Mouse (Mus musculus) stomach, embryonic 16.5 days (tissue): Measurements from ENCODE around the gene Prrc2b. TPM values are rescaled to one million over a fixed set of nuclear protein-coding genes. Genes with fewer than 3 reads are reported as not detected.
A peak's percentile ranks its signal among the peaks of the same experiment; 100 is the strongest.

Experiments used
- ATAC-seq: fragments of 200-750 bp; cut with Nextera tagmentation; 2 replicates; pipeline ENCODE4 v1.8.0; 2017; ENCODE audit warnings: moderate number of reproducible peaks, moderate TSS enrichment; ENCODE audit not compliant: insufficient read depth, low FRiP score
- H3K27ac ChIP-seq: fragments of 300-500 bp; sonication (generic); 2 replicates; pipeline ENCODE4 v1.5.1; 2014; ENCODE audit warnings: low read length
- H3K27me3 ChIP-seq: fragments of 300-500 bp; sonication (generic); 2 replicates; pipeline ENCODE4 v1.6.1; 2014; ENCODE audit warnings: low read length, control low read depth, mixed read lengths; ENCODE audit not compliant: control insufficient read depth, insufficient read depth
- H3K36me3 ChIP-seq: fragments of 300-500 bp; sonication (generic); 2 replicates; pipeline ENCODE4 v1.6.1; 2014; ENCODE audit warnings: low read length; ENCODE audit not compliant: control insufficient read depth, insufficient read depth
- H3K4me1 ChIP-seq: fragments of 300-500 bp; sonication (generic); 2 replicates; pipeline ENCODE4 v1.6.1; 2014; ENCODE audit warnings: low read length, control low read depth, mixed read lengths; ENCODE audit not compliant: control insufficient read depth, insufficient read depth
- H3K4me2 ChIP-seq: fragments of 300-500 bp; sonication (generic); 2 replicates; pipeline ENCODE4 v1.6.1; 2014; ENCODE audit warnings: low read depth, low read length, mixed read lengths
- H3K4me3 ChIP-seq: fragments of 300-500 bp; sonication (generic); replicated peaks from 2 replicates; pipeline ENCODE4 v1.5.1; 2014; ENCODE audit warnings: mild to moderate bottlenecking, low read length
- H3K9ac ChIP-seq: fragments of 300-500 bp; sonication (generic); 2 replicates; pipeline ENCODE4 v1.6.1; 2014; ENCODE audit warnings: low read length
- H3K9me3 ChIP-seq: fragments of 300-500 bp; sonication (generic); replicated peaks from 2 replicates; pipeline ENCODE4 v1.6.1; 2016; ENCODE audit warnings: low read length, control low read depth; ENCODE audit not compliant: control insufficient read depth
- WGBS: fragments of 180-500 bp; shearing (Covaris S2); extraction: QIAGEN DNeasy Blood & Tissue Kit; methylation state at CpG from one replicate; pipeline ENCODE4 v1.1.7; 2014; 5-methylcytosine and 5-hydroxymethylcytosine counted together
- polyA plus RNA-seq: library from polyadenylated mRNA; unstranded; fragments of >200 nt; fragmentation: Nextera tagmentation; extraction: Ambion mirVana; gene quantifications from 2 replicates; pipeline ENCODE4 v1.2.1, GENCODE M21; 2015

Gene Prrc2b
- polyA plus RNA-seq, 1 experiment from 2014 or later = 27.3 TPM

DNA sequence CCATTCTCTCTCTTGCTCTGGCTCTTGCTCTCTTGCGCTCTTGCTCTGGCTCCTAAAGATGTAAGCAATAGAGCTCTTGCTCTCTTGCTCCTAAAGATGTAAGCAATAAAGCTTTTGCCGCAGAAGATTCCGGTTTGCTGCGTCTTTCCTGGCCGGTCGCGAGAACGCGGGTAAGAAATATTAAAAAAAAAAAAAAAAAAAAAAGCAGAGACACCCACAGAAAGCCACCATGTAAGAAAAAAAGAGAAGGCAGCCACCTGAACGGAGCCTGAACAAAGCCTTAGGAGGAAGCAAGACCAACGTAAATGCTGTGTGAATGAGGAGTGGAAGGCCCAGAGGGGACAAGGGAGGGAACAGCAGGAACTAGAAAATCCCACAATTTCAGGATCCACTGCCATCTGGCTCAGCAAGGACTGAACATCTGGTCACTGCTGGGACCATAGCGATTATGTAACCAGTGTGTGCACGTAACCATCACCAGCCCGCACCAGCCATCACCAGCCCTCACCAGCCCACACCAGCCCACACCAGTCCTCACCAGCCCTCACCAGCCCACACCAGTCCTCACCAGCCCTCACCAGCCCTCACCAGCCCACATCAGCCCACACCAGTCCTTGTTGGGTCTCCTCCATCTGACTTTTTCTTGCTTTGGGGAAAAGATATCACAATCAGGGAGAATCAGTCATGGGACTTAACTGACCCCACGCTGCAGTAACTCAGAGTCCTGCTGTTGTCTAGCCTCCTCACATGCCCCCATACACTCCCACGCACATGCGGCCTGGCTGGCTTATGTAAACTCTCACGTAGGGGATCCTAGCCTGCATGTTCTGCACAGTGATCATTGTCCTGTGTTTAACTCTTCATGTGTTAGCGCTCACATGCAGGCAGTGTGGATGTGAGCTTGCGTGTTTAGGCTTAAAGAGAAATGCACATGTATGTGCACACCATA lies 30.8 kb upstream of the Prrc2b start:
- Histone ChIP-seq H3K4me2 (no peak overlapping the region), H3K36me3 (no peaks in the 10 kb centered on the region), H3K27ac (no peak overlapping the region), H3K27me3 (no peaks in the 10 kb centered on the region), H3K4me1 (no peaks in the 10 kb centered on the region), H3K9me3 (no peaks in the 10 kb centered on the region), H3K4me3 (no peak overlapping the region), H3K9ac (no peak overlapping the region)
- 83% methylated on average over 20 of the region's 20 CpGs for WGBS
- ATAC-seq = no peak

DNA sequence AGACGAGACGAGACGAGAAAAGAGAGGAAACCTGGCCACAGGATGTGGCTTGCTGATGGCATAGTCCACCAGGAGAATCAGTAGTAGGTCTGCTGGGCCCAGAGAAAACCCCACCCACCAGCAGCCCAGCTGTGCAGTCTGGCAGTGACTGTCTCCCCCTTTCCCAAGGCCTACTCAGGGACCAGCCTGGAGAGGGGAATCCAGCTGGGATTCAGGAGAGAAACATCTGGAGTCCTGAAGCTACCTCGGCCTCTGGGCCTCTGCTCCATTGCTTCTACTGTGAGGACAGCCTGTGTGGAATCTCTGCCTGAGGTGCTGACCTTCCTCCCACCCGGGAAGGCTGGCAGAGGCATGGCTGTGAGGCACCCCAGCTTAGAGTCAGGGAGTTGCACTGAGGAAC lies 29.7 kb upstream of the Prrc2b start:
- Histone ChIP-seq H3K9ac (no peak overlapping the region), H3K4me2 (no peak overlapping the region), H3K27me3 (no peaks in the 10 kb centered on the region), H3K36me3 (no peaks in the 10 kb centered on the region), H3K4me1 (no peaks in the 10 kb centered on the region), H3K4me3 (no peak overlapping the region), H3K9me3 (no peaks in the 10 kb centered on the region), H3K27ac (no peak overlapping the region)
- 50% methylated on average over 5 of the region's 5 CpGs for WGBS
- ATAC-seq = no peak

DNA sequence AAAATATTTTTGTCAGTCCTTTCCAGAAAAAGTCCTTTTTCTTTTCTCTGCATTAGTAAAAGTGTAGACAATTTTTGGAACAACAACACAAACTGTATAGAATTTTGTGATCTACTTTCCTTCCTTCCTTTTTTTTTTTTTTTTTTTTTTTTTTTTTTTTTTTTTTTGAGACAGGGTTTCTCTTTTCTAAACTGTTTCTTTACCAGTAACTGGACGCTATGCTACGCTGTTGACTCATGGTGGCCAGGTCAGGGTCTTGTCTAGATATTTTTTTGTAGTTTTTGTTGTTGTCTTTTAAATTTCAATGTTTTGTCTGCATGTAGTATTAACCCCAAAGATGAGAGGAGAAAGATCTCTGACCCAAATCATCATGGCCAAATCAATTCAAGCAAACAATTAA lies 29.1 kb upstream of the Prrc2b start:
- Histone ChIP-seq H3K4me2 (no peak overlapping the region), H3K27me3 (no peaks in the 10 kb centered on the region), H3K36me3 (no peaks in the 10 kb centered on the region), H3K9me3 (no peaks in the 10 kb centered on the region), H3K27ac (no peak overlapping the region), H3K4me1 (no peaks in the 10 kb centered on the region), H3K4me3 (no peak overlapping the region), H3K9ac (no peak overlapping the region)
- no peak for ATAC-seq
- WGBS = 60% methylated on average over 2 of the region's 2 CpGs

DNA sequence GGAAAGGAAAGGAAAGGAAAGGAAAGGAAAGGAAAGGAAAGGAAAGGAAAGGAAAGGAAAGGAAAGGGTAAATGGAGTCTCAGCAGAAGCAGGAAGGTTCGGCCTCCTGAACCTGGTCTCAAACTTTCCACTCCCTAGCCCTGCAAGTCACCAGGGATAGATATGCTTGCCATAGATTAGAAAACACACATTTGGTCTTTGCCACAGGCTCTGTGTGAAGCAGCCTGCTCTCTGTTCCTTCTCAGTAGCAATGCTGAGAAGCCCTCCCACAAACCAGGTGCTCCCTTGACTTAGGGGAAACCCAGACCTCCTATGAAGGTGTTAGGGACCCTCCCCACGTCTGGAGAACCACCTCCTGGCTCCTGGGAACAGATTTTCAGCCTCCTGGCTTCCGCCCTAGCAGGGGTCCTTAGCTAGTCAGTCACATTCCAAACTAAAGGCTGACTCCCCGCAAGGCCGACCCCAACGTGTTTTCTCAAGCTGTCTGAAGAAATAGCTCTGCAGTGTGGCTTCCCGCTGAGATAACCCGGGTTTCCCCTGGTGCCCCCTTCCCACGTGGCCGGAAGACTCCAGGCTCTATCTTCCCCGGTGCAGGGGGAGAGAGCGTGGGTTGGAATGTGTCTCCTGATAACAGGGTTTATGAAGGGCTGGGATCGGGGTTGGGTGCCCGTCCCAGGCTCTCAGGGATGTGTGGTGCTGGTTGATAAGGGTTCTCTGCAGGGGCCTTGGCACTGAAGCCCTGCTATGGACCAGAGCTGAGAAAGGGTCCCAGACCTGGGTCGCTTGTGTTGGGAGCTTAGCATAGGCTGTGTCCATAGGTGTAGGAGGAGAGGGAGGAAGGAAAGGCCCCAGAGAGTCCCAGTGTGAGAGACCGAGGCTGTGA lies 23.0 kb upstream of the Prrc2b start:
- Histone ChIP-seq H3K9me3 (no peaks in the 10 kb centered on the region), H3K27ac (no peak overlapping the region), H3K9ac (peak overlapping the region; percentile 35; the same call in 1 of the 2 replicates), H3K4me3 (no peak overlapping the region), H3K4me1 (peaks cover 15% of the 10 kb centered on the region), H3K4me2 (peak overlapping the region; percentile 15; the same call in 1 of the 2 replicates), H3K27me3 (no peaks in the 10 kb centered on the region), H3K36me3 (no peaks in the 10 kb centered on the region)
- peak; percentile 74 for ATAC-seq
- WGBS = 17% methylated on average over 16 of the region's 16 CpGs

DNA sequence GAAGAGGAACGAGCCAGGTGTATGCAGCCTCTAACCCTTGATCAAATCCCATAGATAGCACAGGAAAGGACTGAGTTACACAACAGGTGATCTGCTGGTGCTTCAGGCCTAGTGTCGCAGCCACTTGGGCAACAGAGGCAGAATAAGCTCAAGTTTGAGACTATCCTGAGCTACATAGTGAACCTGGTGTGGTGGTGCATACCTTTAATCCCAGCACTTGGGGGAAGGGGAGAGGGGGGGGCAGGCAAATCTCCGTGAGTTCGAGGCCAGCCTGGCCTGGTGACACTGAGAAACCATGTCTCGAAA lies 22.4 kb upstream of the Prrc2b start:
- Histone ChIP-seq H3K4me3 (no peak overlapping the region), H3K27me3 (no peaks in the 10 kb centered on the region), H3K27ac (no peak overlapping the region), H3K4me2 (no peak overlapping the region), H3K4me1 (peaks cover 17% of the 10 kb centered on the region), H3K9me3 (no peaks in the 10 kb centered on the region), H3K9ac (no peak overlapping the region), H3K36me3 (no peaks in the 10 kb centered on the region)
- WGBS = 84% methylated on average over 5 of the region's 5 CpGs
- peak; percentile 2; the same call in 1 of the 2 replicates for ATAC-seq

DNA sequence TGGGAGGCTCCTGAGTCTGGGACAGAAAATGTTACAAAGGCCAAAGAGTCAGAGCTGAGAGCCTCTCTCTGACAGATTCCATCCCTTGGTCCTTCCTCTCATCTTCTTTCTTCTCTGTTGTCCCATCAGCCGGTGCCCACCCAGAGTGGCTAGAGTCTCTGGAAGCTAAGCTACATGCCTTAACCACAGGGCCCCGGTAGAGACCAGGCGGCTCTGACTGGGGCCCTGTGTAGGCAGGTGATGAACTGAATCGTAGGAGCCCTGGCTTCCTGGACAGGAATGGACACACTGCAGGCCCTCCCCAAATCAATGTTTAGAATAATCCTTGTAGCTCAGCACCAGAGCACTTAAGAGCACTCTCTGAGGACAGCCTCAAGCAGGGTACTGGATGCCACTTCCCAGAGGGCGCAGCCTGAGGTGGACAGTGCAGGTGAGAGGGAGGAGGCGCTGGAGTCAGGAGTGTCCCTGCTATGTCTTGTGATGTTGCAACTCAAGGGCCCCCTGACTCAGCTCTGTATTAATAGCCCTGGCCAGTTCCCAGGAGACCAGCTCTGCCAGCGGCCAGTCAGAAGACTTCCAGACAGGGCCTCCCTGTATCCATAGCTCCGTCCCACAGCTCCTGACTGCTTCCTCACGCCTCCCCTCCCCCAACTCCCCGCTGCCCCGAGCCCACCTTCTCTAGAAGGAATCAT lies 21.4 kb upstream of the Prrc2b start:
- Histone ChIP-seq H3K9ac (no peak overlapping the region), H3K27me3 (no peaks in the 10 kb centered on the region), H3K4me2 (no peak overlapping the region), H3K4me3 (no peak overlapping the region), H3K9me3 (no peaks in the 10 kb centered on the region), H3K4me1 (peaks cover 17% of the 10 kb centered on the region), H3K27ac (no peak overlapping the region), H3K36me3 (no peaks in the 10 kb centered on the region)
- 58% methylated on average over 11 of the region's 11 CpGs for WGBS
- ATAC-seq = no peak

DNA sequence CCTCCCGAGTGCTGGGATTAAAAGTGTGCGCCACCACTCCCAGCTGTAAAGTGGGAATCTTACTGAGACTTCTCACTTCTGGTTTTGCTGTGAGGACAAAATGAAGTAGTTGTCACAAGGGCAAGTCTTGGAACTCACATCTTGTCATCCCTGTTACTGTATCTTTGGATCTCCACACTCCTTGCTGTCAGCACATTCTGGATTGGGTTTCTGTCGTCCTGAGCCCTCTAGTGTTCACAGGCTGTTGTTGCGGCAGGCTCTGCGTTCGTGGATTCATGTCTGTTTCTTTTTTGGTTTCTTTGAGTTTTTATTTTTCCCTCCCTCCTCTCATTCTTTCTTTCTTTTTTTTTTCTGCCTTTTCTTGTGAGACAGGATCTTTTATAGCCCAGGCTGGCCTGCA lies 20.4 kb upstream of the Prrc2b start:
- H3K4me2 ChIP-seq = 0 out of 2 replicates have a peak overlapping the region, but pooled peaks have one; percentile 22
- 34% methylated on average over 6 of the region's 6 CpGs for WGBS
- no peaks in the 10 kb centered on the region for H3K36me3 ChIP-seq
- no peaks in the 10 kb centered on the region for H3K27me3 ChIP-seq
- H3K4me1 ChIP-seq = peaks cover 17% of the 10 kb centered on the region
- no peak for ATAC-seq
- no peaks in the 10 kb centered on the region for H3K9me3 ChIP-seq
- H3K9ac ChIP-seq = no peak overlapping the region
- H3K4me3 ChIP-seq = no peak overlapping the region
- H3K27ac ChIP-seq = no peak overlapping the region

DNA sequence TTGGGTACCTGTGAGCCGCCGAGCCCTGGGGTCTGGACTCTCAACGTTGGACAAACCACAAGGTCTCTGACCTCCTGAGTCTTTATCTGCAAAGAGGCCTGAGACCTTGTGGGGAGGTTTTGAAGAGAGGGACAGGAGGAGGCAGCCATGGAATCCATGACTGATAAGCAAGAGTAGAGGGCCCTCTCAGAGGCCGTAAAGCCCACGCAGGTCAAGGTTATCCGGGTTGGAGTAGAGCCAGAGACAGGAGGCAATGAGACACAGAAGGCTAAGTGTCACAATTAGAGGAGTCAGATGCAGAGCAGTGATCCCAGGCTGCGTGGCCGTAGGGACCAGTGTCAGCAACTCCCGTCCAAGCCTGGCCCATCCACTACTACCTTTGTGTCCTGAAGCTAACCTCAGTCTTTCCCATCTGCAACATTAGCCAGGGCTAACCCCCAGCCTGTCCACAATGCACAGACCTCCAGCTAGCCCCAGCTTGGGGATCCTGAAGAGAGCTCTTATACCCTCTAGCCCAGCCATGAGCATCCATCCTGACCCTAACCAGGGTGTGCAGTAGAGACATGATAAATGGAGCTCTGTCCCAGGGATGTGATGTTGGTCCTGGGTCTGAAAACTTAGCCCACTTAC lies 19.6 kb upstream of the Prrc2b start:
- Histone ChIP-seq H3K9me3 (no peaks in the 10 kb centered on the region), H3K27ac (no peak overlapping the region), H3K36me3 (no peaks in the 10 kb centered on the region), H3K4me1 (peaks cover 17% of the 10 kb centered on the region), H3K9ac (no peak overlapping the region), H3K4me2 (no peak overlapping the region), H3K27me3 (no peaks in the 10 kb centered on the region), H3K4me3 (no peak overlapping the region)
- 72% methylated on average over 9 of the region's 9 CpGs for WGBS
- no peak for ATAC-seq
